Mouse (Mus musculus) heart, adult 11 months (tissue): ENCODE data around the gene Tas2r143.

Source experiments
- DNase-seq: peaks from one replicate; pipeline ENCODE4 v3.0.0; 2022

Gene Tas2r143

DNA sequence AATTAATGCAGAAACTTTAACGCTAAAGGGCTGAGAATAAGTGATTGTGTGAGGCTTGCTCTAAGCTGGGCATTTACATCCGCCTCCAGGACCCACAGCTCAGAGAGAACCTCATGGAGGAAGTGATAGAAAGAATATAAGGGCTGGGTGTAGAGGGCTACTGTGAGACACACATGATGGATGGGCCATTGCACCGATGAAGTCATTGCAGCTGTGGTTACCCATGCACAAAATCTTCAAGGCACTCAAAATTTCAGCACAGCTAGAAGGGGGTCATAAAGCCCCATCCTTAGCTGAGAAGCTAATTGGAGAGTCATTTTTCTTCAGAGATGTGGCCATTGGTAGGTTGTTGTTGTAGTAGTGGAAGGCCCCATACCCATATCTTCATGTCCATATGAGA, 1.8 kb upstream of the Tas2r143 start:
- DNase-seq: peak; percentile 69

- DNase-seq: peak; percentile 14
Observed at GRCm38 (mm10) chr6:42398998-42399397, 1.0 kb upstream of the Tas2r143 start.

DNA sequence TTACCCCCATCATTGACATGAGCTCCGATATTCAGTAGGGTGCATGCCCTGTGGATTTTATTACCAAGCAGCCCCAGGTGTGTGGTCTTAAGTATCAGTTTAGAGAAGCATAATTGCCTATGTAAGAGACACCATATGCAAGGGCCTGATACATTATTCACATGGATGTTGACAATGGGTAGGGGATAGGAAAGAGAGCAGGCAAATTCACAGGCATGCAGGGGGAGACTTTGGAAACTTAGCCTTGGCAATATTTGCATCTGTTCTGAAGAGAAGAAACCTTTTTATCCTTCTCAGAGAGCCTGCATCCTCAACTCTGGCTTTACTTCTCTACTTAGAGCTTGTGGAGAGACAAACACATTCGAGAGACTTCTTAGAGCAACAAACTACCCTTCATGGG, 5.1 kb downstream of the Tas2r143 start, which contains the start of gene Tas2r135:
TSS of gene Tas2r135 (plus strand) at position 301 of the 400 bp plus-strand sequence.
- peak; percentile 45 for DNase-seq

DNA sequence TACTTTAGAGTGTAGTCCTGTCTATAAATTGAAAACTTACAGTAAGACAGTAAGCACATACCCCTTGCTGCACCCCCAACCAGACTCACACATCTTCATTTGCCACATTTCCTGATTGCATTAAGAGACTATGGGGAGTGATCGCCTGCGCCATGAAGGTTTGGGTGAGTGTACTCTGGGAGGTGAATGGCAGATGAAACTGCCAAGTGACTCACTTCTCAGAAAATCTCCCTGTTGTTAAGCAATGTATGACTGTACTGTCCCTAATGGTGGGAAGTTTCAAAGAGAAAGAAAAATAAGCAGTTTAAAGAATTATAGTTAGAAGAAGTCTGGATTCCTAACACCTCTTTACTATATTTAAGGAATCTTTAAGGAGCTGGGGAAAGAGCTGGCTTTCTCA, 19.4 kb downstream of the Tas2r143 start:
- no peak for DNase-seq

DNA sequence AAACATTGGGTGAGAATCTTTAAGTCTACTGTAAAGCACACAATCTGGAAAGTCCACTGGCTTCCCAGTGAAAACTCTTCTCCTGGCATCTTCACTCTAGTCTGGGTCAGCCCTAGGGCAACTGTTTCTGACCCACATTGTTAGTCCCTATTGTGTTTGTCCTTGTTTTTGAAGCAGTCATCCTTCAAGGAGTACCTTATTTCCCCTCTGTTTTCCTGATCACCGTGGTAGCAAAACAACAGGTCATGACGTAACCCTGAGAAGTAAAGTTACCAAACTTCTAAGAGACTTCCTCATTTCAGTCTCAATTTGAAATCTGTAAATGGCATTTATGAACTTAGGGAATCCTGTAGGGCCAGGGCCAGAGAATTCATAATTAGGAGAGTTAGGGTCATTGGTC, 21.4 kb downstream of the Tas2r143 start:
- no peak for DNase-seq

DNA sequence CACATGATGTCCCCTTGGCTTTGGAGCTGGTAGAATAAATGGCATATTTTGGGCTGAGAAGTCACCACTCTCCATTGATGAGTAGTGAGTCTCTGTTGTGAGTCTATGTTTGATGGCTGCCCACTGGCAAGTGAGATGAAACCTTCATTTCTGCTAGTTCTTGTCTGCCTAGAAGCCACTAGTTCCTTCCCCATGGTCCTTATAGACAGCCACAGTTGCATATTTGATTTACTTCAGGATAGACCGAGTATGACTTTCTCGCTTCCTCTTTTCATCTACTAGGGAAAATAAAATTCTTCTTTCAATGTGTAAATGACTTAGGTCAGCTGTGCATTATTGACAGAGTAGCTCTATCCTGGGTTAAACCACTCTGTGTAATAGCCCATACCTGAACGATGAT, 24.4 kb downstream of the Tas2r143 start:
- DNase-seq: no peak

DNA sequence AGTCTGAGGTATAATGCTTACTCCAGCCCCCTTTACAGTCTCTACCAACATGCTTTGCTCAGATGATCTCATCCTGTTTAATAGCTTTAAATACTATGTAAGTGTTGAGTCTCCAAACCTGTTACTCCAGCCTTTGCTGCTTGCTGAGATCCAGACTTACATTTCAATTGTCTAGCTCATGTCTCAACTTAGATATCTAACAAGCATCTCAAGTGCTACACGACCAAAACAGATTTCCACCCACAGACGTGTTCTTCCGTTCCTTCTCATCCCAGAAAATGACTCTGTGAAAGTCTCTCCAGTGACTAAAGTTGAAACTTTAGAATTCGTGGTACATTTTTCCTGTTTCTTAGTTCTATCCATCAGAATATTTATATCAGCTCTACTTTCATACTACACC, 26.3 kb downstream of the Tas2r143 start:
- no peak for DNase-seq

DNA sequence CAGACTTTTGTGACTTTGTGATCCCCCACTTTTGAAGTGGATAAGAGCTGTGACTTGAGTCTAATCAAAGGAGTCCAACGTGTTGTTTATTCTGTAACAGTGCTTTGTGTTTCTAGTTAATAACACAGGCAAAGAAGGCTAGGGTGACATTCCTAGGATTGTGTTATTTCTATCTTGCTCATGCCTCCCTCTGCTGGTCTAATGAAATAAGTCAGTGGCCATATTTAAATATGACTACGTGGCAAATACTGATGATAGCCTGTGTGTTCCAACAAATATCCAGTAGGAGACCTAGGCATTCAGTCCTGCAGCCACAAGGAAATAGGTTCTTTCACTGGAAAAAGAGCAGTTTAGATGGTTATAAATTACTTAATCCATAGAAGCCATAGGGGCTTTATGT, 33.5 kb downstream of the Tas2r143 start:
- DNase-seq: no peak

DNA sequence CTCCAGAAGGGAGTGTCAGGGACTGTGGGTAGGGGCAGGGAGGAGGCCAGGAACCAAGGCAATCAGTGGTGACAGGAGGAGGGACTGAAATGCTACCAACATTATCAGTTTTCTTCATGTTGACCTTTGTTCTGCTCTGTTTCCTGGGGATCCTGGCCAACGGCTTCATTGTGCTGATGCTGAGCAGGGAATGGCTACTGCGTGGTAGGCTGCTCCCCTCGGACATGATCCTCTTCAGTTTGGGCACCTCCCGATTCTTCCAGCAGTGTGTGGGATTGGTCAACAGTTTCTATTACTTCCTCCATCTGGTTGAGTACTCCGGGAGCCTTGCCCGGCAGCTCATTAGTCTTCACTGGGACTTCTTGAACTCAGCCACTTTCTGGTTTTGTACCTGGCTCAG, 34.4 kb downstream of the Tas2r143 start, which contains the start of gene Tas2r126:
TSS of gene Tas2r126 (plus strand) at position 90 of the 400 bp plus-strand sequence.
- DNase-seq: peak; percentile 97

DNA sequence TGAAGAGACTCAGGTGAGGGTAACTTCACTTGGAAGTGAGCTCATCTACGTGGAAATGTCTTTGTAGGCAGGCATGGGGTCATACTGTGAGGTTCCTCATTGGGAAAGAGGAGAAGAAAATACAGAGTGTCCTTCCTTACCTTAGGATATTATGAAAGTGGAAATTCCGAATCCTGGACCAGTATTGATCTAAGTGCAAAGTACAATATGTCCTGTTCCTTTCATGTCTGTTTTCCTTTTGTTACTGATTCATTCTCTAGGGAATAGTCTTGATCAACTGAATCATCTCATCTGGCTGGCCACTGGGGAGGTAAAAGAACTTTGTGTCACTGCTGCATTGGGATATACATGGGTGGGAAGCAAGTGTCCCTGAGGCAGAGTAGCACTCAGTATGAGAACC, 35.5 kb downstream of the Tas2r143 start:
- no peak for DNase-seq

GRCm38 (mm10) chr6:42441395-42441794, 41.4 kb downstream of the Tas2r143 start:
- DNase-seq: no peak

DNA sequence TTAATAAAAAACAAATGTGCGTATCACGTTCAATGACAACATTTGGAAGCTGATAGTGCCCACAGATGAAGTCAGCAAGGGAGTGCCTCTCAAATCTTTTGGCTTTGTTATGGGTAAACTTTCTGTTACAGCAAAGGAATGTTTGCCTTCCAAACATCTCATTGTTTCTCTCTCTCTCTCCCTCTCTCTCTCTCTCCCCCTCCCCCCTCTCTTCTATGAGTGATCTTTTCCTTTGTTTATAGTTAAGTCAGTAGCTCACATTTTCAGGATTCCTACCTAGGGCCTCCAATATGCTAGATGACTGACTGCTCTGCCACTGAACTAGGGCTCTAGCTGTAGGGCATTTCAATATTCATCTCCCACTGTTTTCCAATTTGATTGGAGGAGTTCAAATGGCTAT, 44.5 kb downstream of the Tas2r143 start:
- DNase-seq: no peak

DNA sequence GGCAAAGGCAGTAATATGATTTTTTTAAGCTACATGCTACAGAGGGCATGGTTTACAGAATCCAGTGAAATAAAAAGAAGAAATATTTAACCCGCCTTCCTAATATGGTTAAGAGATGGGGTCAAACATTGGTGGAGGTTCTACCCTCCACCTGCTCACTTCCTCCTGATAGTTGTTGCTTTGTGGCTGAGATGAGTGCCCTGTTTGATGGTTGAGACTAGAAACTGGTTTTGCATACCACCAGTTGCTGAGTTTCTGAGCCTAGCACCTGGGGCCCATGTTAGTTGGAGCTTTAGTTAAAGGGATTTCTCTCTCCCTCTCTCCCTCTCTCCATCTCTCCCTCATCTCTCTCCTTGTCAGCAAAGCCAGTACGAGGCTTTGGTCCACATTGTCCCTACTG, 47.3 kb downstream of the Tas2r143 start:
- no peak for DNase-seq
